In genomic region chr11:79673072-79673471, GRCm38 (mm10) we compare ENCODE assay signal across 12 mouse cellular contexts.
DNase-seq lines count a peak whose midpoint lies in the region; ATAC-seq and TF ChIP-seq lines count a peak whose summit lies in the region.
"Had no signal": no experiment of that assay in that cellular context is flagged by ENCODE, and none has a peak within 500 bp of the region (broad histone marks: within the 10 kb centered on the region; RNA-seq: fewer than 3 reads in every experiment).

No protein-coding gene starts in this region.

- H3K9ac ChIP-seq in intestine, embryonic 15.5 days, result no peak overlapping the region
- no peak overlapping the region for H3K9ac ChIP-seq in intestine, postnatal 0 days (ENCODE audit: low read depth, low read length)

- intact Hi-C loops in heart, postnatal 25 days (cut with DNase I), result no loop called here

- TF ChIP-seq POLR2A in bone marrow, adult 2 months (IDR thresholded peaks at IDR 0.05; ENCODE audit: borderline replicate concordance, control insufficient read depth, low read depth, low read length), result no peak

- 64% methylated on average over 5 of the region's 5 CpGs for WGBS in intestine, embryonic 15.5 days
- WGBS in intestine, postnatal 0 days, result 60% methylated on average over 5 of the region's 5 CpGs
- WGBS in bone marrow, adult 2 months, result 69% methylated on average over 5 of the region's 5 CpGs

- no peaks in the 10 kb centered on the region for H3K9me3 ChIP-seq in intestine, embryonic 15.5 days
- H3K9me3 ChIP-seq in intestine, postnatal 0 days (ENCODE audit: control insufficient read depth), result no peaks in the 10 kb centered on the region

- H3K27ac ChIP-seq in intestine, embryonic 15.5 days, result no peak overlapping the region
- H3K27ac ChIP-seq in intestine, postnatal 0 days (ENCODE audit: low read depth, low read length), result no peak overlapping the region
- 0 out of 2 replicates have a peak overlapping the region, but pooled peaks have one; percentile 38 for H3K27ac ChIP-seq in bone marrow, adult 2 months (ENCODE audit: control insufficient read depth, insufficient read depth, low read depth, low read length, poor library complexity)
- H3K27ac ChIP-seq: heart, adult 2 months had no signal

- no peaks in the 10 kb centered on the region for H3K36me3 ChIP-seq in intestine, embryonic 15.5 days
- H3K36me3 ChIP-seq in intestine, postnatal 0 days (ENCODE audit: control insufficient read depth, insufficient read depth), result no peaks in the 10 kb centered on the region

- ATAC-seq in intestine, embryonic 15.5 days, result peak; percentile 17; the same call in 1 of the 2 replicates
- no peak for ATAC-seq in intestine, postnatal 0 days
- no peak for ATAC-seq in frontal cortex, adult (ENCODE audit: low TSS enrichment)

- H3K4me2 ChIP-seq in intestine, embryonic 15.5 days (replicated peaks), result no peak overlapping the region
- no peak overlapping the region for H3K4me2 ChIP-seq in intestine, postnatal 0 days (replicated peaks; ENCODE audit: low read depth)
- H3K4me2 ChIP-seq: midbrain, embryonic 11.5 days had no signal

- no peak overlapping the region for H3K4me3 ChIP-seq in intestine, embryonic 15.5 days (replicated peaks)
- H3K4me3 ChIP-seq in intestine, postnatal 0 days (ENCODE audit: low read depth, low read length), result no peak overlapping the region
- no peak overlapping the region for H3K4me3 ChIP-seq in bone marrow, adult 2 months (replicated peaks; ENCODE audit: control insufficient read depth, low read depth, low read length)
- H3K4me3 ChIP-seq: heart, adult 2 months had no signal

- H3K27me3 ChIP-seq in intestine, embryonic 15.5 days (replicated peaks), result no peaks in the 10 kb centered on the region
- no peaks in the 10 kb centered on the region for H3K27me3 ChIP-seq in intestine, postnatal 0 days (replicated peaks; ENCODE audit: control insufficient read depth, insufficient read depth, low read length)

- no peak for TF ChIP-seq CTCF in intestine, postnatal 0 days (IDR thresholded peaks at IDR 0.05; ENCODE audit: low read depth)
- TF ChIP-seq CTCF in bone marrow, adult 2 months (IDR thresholded peaks at IDR 0.05; ENCODE audit: control insufficient read depth, insufficient read depth, low read length), result no peak

- H3K4me1 ChIP-seq in intestine, embryonic 15.5 days (replicated peaks), result peaks cover 15% of the 10 kb centered on the region
- H3K4me1 ChIP-seq in intestine, postnatal 0 days (replicated peaks; ENCODE audit: control insufficient read depth, insufficient read depth, low read length), result 0 out of 2 replicates have a peak, but pooled peaks cover 7% of the 10 kb centered on the region
- peaks cover 10% of the 10 kb centered on the region for H3K4me1 ChIP-seq in bone marrow, adult 2 months (ENCODE audit: control insufficient read depth, insufficient read depth, low read length)

- peak; percentile 48 for DNase-seq in kidney, postnatal 10 days
- peak; percentile 41 to 61 for DNase-seq in lung, postnatal 4 days
- DNase-seq in heart, postnatal 25 days (ENCODE audit: low spot score), result no peak
- no peak for DNase-seq in MN1 (ENCODE audit: low spot score)
- DNase-seq: cerebellum, postnatal 14 days; left cerebral cortex, postnatal 4 days had no signal

Comparison
In these comparisons a context has a peak if more than half of its experiments do, and no peak if none do; other contexts are left out.
1. DNase-seq: peak in kidney, postnatal 10 days (single experiment) and lung, postnatal 4 days (2 of 2); none in heart, postnatal 25 days (single experiment) and MN1 (single experiment).